Mouse (Mus musculus): Measurements from ENCODE around the gene Ripply1. TPM values are rescaled to one million over a fixed set of nuclear protein-coding genes. Genes with fewer than 3 reads are reported as not detected.

Gene Ripply1
- polyA plus RNA-seq (2015; fragmentation: Nextera tagmentation; extraction: Ambion mirVana) = not detected in 2 replicates

GRCm38 (mm10) chrX:139782278-139783044, at the start of gene Ripply1:
Gene Ripply1 (minus strand): TSS chrX:139782353.

GRCm38 (mm10) chrX:139800406-139800878, 18.3 kb upstream of the Ripply1 start, which contains the start of gene Cldn2:
Gene Cldn2 (plus strand): TSS chrX:139800828.

Other genes with a start within 250 kb of the Ripply1 start
- 25.0 and 50.4 TPM in 2 replicates for gene Rnf128, start 219.0 kb downstream of the Ripply1 start, polyA plus RNA-seq (2015; fragmentation: Nextera tagmentation; extraction: Ambion mirVana)
- gene Tbc1d8b, start 97.4 kb downstream of the Ripply1 start, polyA plus RNA-seq (2015; fragmentation: Nextera tagmentation; extraction: Ambion mirVana) = 1.4 and 2.0 TPM in 2 replicates
- gene Gm15013, start 67.9 kb downstream of the Ripply1 start, polyA plus RNA-seq (2015; fragmentation: Nextera tagmentation; extraction: Ambion mirVana) = not detected in 2 replicates
- 0.77 and 0.84 TPM in 2 replicates for gene Cldn2, start 18.5 kb upstream of the Ripply1 start, polyA plus RNA-seq (2015; fragmentation: Nextera tagmentation; extraction: Ambion mirVana)
- gene Morc4, start 89.3 kb upstream of the Ripply1 start, polyA plus RNA-seq (2015; fragmentation: Nextera tagmentation; extraction: Ambion mirVana) = 4.7 TPM in 2 replicates
- 1.7 and 3.0 TPM in 2 replicates for gene Rbm41, start 216.2 kb upstream of the Ripply1 start, polyA plus RNA-seq (2015; fragmentation: Nextera tagmentation; extraction: Ambion mirVana)

Measured in adrenal gland, postnatal 0 days (tissue).